Mouse (Mus musculus) heart, embryonic 14.5 days (tissue): ENCODE data around the gene Serp2. TPM values are rescaled to one million over a fixed set of nuclear protein-coding genes. Genes with fewer than 3 reads are reported as not detected.

ENCODE experiments used
- ATAC-seq: fragments of 200-750 bp; cut with Nextera tagmentation; 2 replicates; pipeline ENCODE4 v1.8.0; 2017; ENCODE audit warnings: low read depth, moderate TSS enrichment; ENCODE audit not compliant: insufficient number of reproducible peaks, insufficient read depth, low FRiP score
- H3K27ac ChIP-seq, 2 experiments: fragments of 200-500 bp in 1 of 2; fragments of 300-500 bp in 1 of 2; sonication (generic) in 1 of 2; replicated peaks in 1 of 2; 2 replicates each; pipeline ENCODE4 v1.5.1; 2012 to 2014; ENCODE audit warnings: low read depth in 2 of 2, low read length in 2 of 2, control low read depth in 1 of 2, mild to moderate bottlenecking in 1 of 2, mixed read lengths in 1 of 2; ENCODE audit not compliant: control insufficient read depth in 1 of 2, insufficient read depth in 1 of 2
- H3K27me3 ChIP-seq: fragments of 300-500 bp; sonication (generic); 2 replicates; pipeline ENCODE4 v1.6.1; 2014; ENCODE audit warnings: mild to moderate bottlenecking, low read length, control low read depth; ENCODE audit not compliant: control insufficient read depth, insufficient read depth
- H3K36me3 ChIP-seq: fragments of 300-500 bp; sonication (generic); 2 replicates; pipeline ENCODE4 v1.6.1; 2014; ENCODE audit warnings: mild to moderate bottlenecking, control low read depth, low read length, mixed read lengths; ENCODE audit not compliant: control insufficient read depth, insufficient read depth
- H3K4me1 ChIP-seq, 2 experiments: fragments of 200-500 bp in 1 of 2; fragments of 300-500 bp in 1 of 2; sonication (generic) in 1 of 2; 2 replicates each; pipeline ENCODE4 v1.6.1; 2012 to 2014; ENCODE audit warnings: low read length in 2 of 2, control low read depth in 1 of 2, mixed read lengths in 1 of 2; ENCODE audit not compliant: control insufficient read depth in 2 of 2, insufficient read depth in 2 of 2
- H3K4me2 ChIP-seq: fragments of 300-500 bp; sonication (generic); 2 replicates; pipeline ENCODE4 v1.6.1; 2014; ENCODE audit warnings: mild to moderate bottlenecking, low read length
- H3K4me3 ChIP-seq, 2 experiments: fragments of 200-500 bp in 1 of 2; fragments of 300-500 bp in 1 of 2; sonication (generic) in 1 of 2; 2 replicates each; pipeline ENCODE4 v1.5.1; 2012 to 2014; ENCODE audit warnings: low read length in 2 of 2, mild to moderate bottlenecking in 2 of 2, control low read depth in 1 of 2, low read depth in 1 of 2, moderate library complexity in 1 of 2; ENCODE audit not compliant: control insufficient read depth in 1 of 2, insufficient read depth in 1 of 2
- H3K9ac ChIP-seq: fragments of 300-500 bp; sonication (generic); 2 replicates; pipeline ENCODE4 v1.6.1; 2014; ENCODE audit warnings: mild to moderate bottlenecking, low read length
- H3K9me3 ChIP-seq: fragments of 300-500 bp; sonication (generic); 2 replicates; pipeline ENCODE4 v1.6.1; 2016; ENCODE audit warnings: low read length, control low read depth; ENCODE audit not compliant: control insufficient read depth
- WGBS: fragments of 180-500 bp; shearing (Covaris S2); extraction: QIAGEN DNeasy Blood & Tissue Kit; methylation state at CpG from one replicate; pipeline ENCODE4 v1.1.7; 2014; 5-methylcytosine and 5-hydroxymethylcytosine counted together
- polyA plus RNA-seq: library from polyadenylated mRNA; unstranded; fragments of >200 nt; fragmentation: Nextera tagmentation; extraction: Ambion mirVana; gene quantifications from 2 replicates; pipeline ENCODE4 v1.2.1, GENCODE M21; 2014

Serp2 gene
- polyA plus RNA-seq, 1 experiment from 2014 or later, result 9.5 TPM

- Histone ChIP-seq H3K9me3 (no peaks in the 10 kb centered on the region), H3K4me1 (peaks cover 21 to 24% of the 10 kb centered on the region in 2 experiments), H3K4me2 (peak overlapping the region; percentile 69), H3K27me3 (no peaks in the 10 kb centered on the region), H3K9ac (peak overlapping the region; percentile 67), H3K27ac (peak overlapping the region; percentile 20 to 55), H3K36me3 (no peaks in the 10 kb centered on the region), H3K4me3 (peak overlapping the region; percentile 17 to 34)
- WGBS, result 15% methylated on average over 10 of the region's 10 CpGs
- 0 out of 2 replicates have a peak, but pooled peaks have one; percentile 4 for ATAC-seq
Measured at GRCm38 (mm10) chr14:76533170-76533815, 23.4 kb downstream of the Serp2 start.

GRCm38 (mm10) chr14:76532257-76533169, 24.2 kb downstream of the Serp2 start:
- WGBS, result 25% methylated on average over 20 of the region's 20 CpGs
- 0 out of 2 replicates have a peak, but pooled peaks have one; percentile 60 for ATAC-seq
- Histone ChIP-seq H3K4me1 (peaks cover 28 to 32% of the 10 kb centered on the region in 2 experiments), H3K27me3 (no peaks in the 10 kb centered on the region), H3K4me2 (peak overlapping the region; percentile 69), H3K9me3 (no peaks in the 10 kb centered on the region), H3K4me3 (peak overlapping the region; percentile 17 to 34), H3K27ac (peak overlapping the region; percentile 20 to 55), H3K36me3 (no peaks in the 10 kb centered on the region), H3K9ac (peak overlapping the region; percentile 67)

GRCm38 (mm10) chr14:76531027-76531660, 25.5 kb downstream of the Serp2 start:
- no peaks in the 10 kb centered on the region for H3K27me3 ChIP-seq
- no peak overlapping the region for H3K4me3 ChIP-seq
- H3K9me3 ChIP-seq, result no peaks in the 10 kb centered on the region
- H3K4me1 ChIP-seq, result peaks cover 37 to 46% of the 10 kb centered on the region in 2 experiments
- H3K9ac ChIP-seq, result no peak overlapping the region
- 91% methylated on average over 7 of the region's 7 CpGs for WGBS
- ATAC-seq, result no peak
- no peak overlapping the region for H3K4me2 ChIP-seq
- no peaks in the 10 kb centered on the region for H3K36me3 ChIP-seq
- H3K27ac ChIP-seq, result no peak overlapping the region

- peaks cover 37 to 45% of the 10 kb centered on the region in 2 experiments for H3K4me1 ChIP-seq
- no peak; the same call in 1 of the 2 replicates for ATAC-seq
- 43% methylated on average over 5 of the region's 5 CpGs for WGBS
Measured at GRCm38 (mm10) chr14:76528641-76529040, 28.0 kb downstream of the Serp2 start.

GRCm38 (mm10) chr14:76527758-76528313, 28.9 kb downstream of the Serp2 start:
- H3K4me3 ChIP-seq, result no peak overlapping the region
- H3K9me3 ChIP-seq, result no peaks in the 10 kb centered on the region
- no peaks in the 10 kb centered on the region for H3K36me3 ChIP-seq
- 0 out of 4 replicates have a peak overlapping the region, but pooled peaks of 1 of the 2 experiments have one; percentile 46 for H3K27ac ChIP-seq
- H3K4me1 ChIP-seq, result peaks cover 30 to 37% of the 10 kb centered on the region in 2 experiments
- no peaks in the 10 kb centered on the region for H3K27me3 ChIP-seq
- H3K4me2 ChIP-seq, result no peak overlapping the region
- ATAC-seq, result no peak
- no peak overlapping the region for H3K9ac ChIP-seq
- WGBS, result 64% methylated on average over 9 of the region's 9 CpGs

More at GRCm38 (mm10) chr14:76528641-76529040, 28.0 kb downstream of the Serp2 start:
- Histone ChIP-seq H3K36me3 (no peaks in the 10 kb centered on the region), H3K27me3 (no peaks in the 10 kb centered on the region), H3K4me2 (no peak overlapping the region), H3K4me3 (no peak overlapping the region), H3K9ac (no peak overlapping the region), H3K9me3 (no peaks in the 10 kb centered on the region), H3K27ac (peak overlapping the region; percentile 13 to 46; a peak in 3 of 4 replicates)

- H3K27me3 ChIP-seq, result no peaks in the 10 kb centered on the region
- no peak for ATAC-seq
- WGBS, result 81% methylated on average over 20 of the region's 20 CpGs
- no peaks in the 10 kb centered on the region for H3K9me3 ChIP-seq
- H3K27ac ChIP-seq, result 0 out of 4 replicates have a peak overlapping the region, but pooled peaks of 1 of the 2 experiments have one; percentile 6
- no peaks in the 10 kb centered on the region for H3K36me3 ChIP-seq
- peak overlapping the region; percentile 27; the same call in 1 of the 2 replicates for H3K9ac ChIP-seq
- peaks cover 26 to 30% of the 10 kb centered on the region in 2 experiments for H3K4me1 ChIP-seq
- H3K4me2 ChIP-seq, result no peak overlapping the region
- H3K4me3 ChIP-seq, result no peak overlapping the region
Measured at GRCm38 (mm10) chr14:76527030-76527719, 29.5 kb downstream of the Serp2 start.
